Mouse (Mus musculus): ENCODE measurements around the gene Edrf1.

DNA sequence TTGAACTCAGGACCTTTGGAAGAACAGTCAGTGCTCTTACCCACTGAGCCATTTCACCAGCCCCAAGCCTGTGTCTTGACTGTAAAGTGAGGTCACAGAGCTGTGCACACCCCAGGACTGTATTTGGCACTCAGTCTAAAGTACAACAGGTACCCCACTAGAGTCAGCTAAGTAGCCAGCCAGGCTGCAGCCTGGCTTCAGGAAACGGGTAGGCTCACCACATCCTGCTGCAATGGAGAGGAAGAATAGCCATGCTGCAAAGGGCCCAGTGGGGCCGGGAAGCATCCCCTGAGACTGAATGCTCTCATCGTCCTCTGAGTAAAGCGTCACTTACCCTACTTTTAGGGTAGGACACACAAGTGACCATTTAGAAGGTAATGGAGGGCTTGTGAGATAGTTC lies 62.5 kb downstream of the Edrf1 start:
- TF ChIP-seq CEBPB (IDR thresholded peaks at IDR 0.05; ENCODE audit: insufficient read depth, poor library complexity, severe bottlenecking) (no peak), MYOG (IDR thresholded peaks at IDR 0.05; ENCODE audit: control insufficient read depth in 1 of 3, insufficient read depth in 1 of 3, insufficient read length in 2 of 3, low read depth in 2 of 3) (no peak), TCF12 (IDR thresholded peaks at IDR 0.05; ENCODE audit: insufficient read depth, poor library complexity, severe bottlenecking) (no peak), E2F4 (IDR thresholded peaks at IDR 0.05; ENCODE audit: insufficient read depth) (no peak)
